Comparison of ENCODE assay signal across 9 mouse cellular contexts in genomic region chr5:135076931-135077505, GRCm38 (mm10). TPM values are rescaled to one million over a fixed set of nuclear protein-coding genes. Genes with fewer than 3 reads are reported as not detected.
DNase-seq lines count a peak whose midpoint lies in the region; ATAC-seq and TF ChIP-seq lines count a peak whose summit lies in the region.
"Had no signal": no experiment of that assay in that cellular context is flagged by ENCODE, and none has a peak within 500 bp of the region (broad histone marks: within the 10 kb centered on the region; RNA-seq: fewer than 3 reads in every experiment).

No protein-coding gene starts in this region.

- peaks cover 45% of the 10 kb centered on the region for H3K27me3 ChIP-seq in E14TG2a.4 (ENCODE audit: insufficient read depth, low read length)
- 0 out of 2 replicates have a peak, but pooled peaks cover 2% of the 10 kb centered on the region for H3K27me3 ChIP-seq in forebrain, embryonic 12.5 days
- H3K27me3 ChIP-seq in liver, embryonic 11.5 days (replicated peaks; ENCODE audit: control insufficient read depth, insufficient read depth, low read length) = peaks cover 7% of the 10 kb centered on the region; the same call in 1 of the 2 replicates
- no peaks in the 10 kb centered on the region; the same call in 1 of the 2 replicates for H3K27me3 ChIP-seq in neural tube, embryonic 12.5 days (replicated peaks)

- H3K4me1 ChIP-seq in E14TG2a.4 (replicated peaks; ENCODE audit: low read depth, low read length) = peaks cover 54% of the 10 kb centered on the region
- H3K4me1 ChIP-seq in forebrain, embryonic 12.5 days = peaks cover 27% of the 10 kb centered on the region
- H3K4me1 ChIP-seq in liver, embryonic 11.5 days (replicated peaks; ENCODE audit: control insufficient read depth, insufficient read depth, low read length) = peaks cover 16% of the 10 kb centered on the region
- H3K4me1 ChIP-seq in neural tube, embryonic 12.5 days = peaks cover 31% of the 10 kb centered on the region

- 15% methylated on average over 14 of the region's 14 CpGs for WGBS in forebrain, embryonic 12.5 days
- whole genome bisulfite sequencing in liver, embryonic 11.5 days = 51% methylated on average over 14 of the region's 14 CpGs
- WGBS in neural tube, embryonic 12.5 days = 22% methylated on average over 14 of the region's 14 CpGs

- H3K4me3 ChIP-seq in E14TG2a.4 (replicated peaks; ENCODE audit: low read length) = peak overlapping the region; percentile 89
- H3K4me3 ChIP-seq in forebrain, embryonic 12.5 days (replicated peaks) = peak overlapping the region; percentile 97
- H3K4me3 ChIP-seq in liver, embryonic 11.5 days (ENCODE audit: low read depth, low read length) = peak overlapping the region; percentile 63
- peak overlapping the region; percentile 92 for H3K4me3 ChIP-seq in neural tube, embryonic 12.5 days

- TF ChIP-seq CTCF in E14TG2a.4 (conservative IDR thresholded peaks at IDR 0.05; ENCODE audit: low read length) = no peak

- DNase-seq in ZHBTc4 (ENCODE audit: low read depth, low spot score) (peak; percentile 61), adipocyte (ENCODE audit: low spot score) (no peak)
- DNase-seq in kidney, adult 8-10 months = peak; percentile 67 to 74
- no peak for DNase-seq in liver, embryonic 11.5 days (ENCODE audit: low spot score)
- DNase-seq in urinary bladder, postnatal 25 days (ENCODE audit: low spot score) = no peak

- H3K9me3 ChIP-seq in E14TG2a.4 (ENCODE audit: low read length) = peaks cover 5% of the 10 kb centered on the region; the same call in 1 of the 2 replicates
- no peaks in the 10 kb centered on the region for H3K9me3 ChIP-seq in forebrain, embryonic 12.5 days
- no peaks in the 10 kb centered on the region for H3K9me3 ChIP-seq in liver, embryonic 11.5 days (ENCODE audit: control insufficient read depth, low read length)
- no peaks in the 10 kb centered on the region for H3K9me3 ChIP-seq in neural tube, embryonic 12.5 days

- no peaks in the 10 kb centered on the region for H3K36me3 ChIP-seq in E14TG2a.4 (ENCODE audit: insufficient read depth, low read length)
- peaks cover 35% of the 10 kb centered on the region for H3K36me3 ChIP-seq in forebrain, embryonic 12.5 days (replicated peaks)
- no peaks in the 10 kb centered on the region for H3K36me3 ChIP-seq in liver, embryonic 11.5 days (ENCODE audit: control insufficient read depth, insufficient read depth, low read length)
- peaks cover 35% of the 10 kb centered on the region for H3K36me3 ChIP-seq in neural tube, embryonic 12.5 days

- H3K9ac ChIP-seq in forebrain, embryonic 12.5 days = peak overlapping the region; percentile 99
- H3K9ac ChIP-seq in liver, embryonic 11.5 days (ENCODE audit: low read depth, low read length) = no peak overlapping the region; the same call in 1 of the 2 replicates
- H3K9ac ChIP-seq in neural tube, embryonic 12.5 days = peak overlapping the region; percentile 99

- H3K27ac ChIP-seq in forebrain, embryonic 12.5 days = peak overlapping the region; percentile 85
- no peak overlapping the region for H3K27ac ChIP-seq in liver, embryonic 11.5 days (ENCODE audit: low read depth, low read length)
- peak overlapping the region; percentile 70; the same call in 1 of the 2 replicates for H3K27ac ChIP-seq in neural tube, embryonic 12.5 days

- peak overlapping the region; percentile 63 for H3K4me2 ChIP-seq in forebrain, embryonic 12.5 days
- H3K4me2 ChIP-seq in liver, embryonic 11.5 days = peak overlapping the region; percentile 86
- H3K4me2 ChIP-seq in neural tube, embryonic 12.5 days (replicated peaks) = peak overlapping the region; percentile 74

- peak; percentile 60 for ATAC-seq in forebrain, embryonic 12.5 days (ENCODE audit: low FRiP score)
- ATAC-seq in liver, embryonic 11.5 days (replicated peaks; ENCODE audit: low FRiP score) = no peak
- peak; percentile 41; the same call in 1 of the 2 replicates for ATAC-seq in neural tube, embryonic 12.5 days (ENCODE audit: low FRiP score, low read depth)

RNA-seq across cellular contexts. Expression of gene Vps37d, which starts 1.0 kb away (rescaled TPM):
- polyA plus RNA-seq in forebrain, embryonic 12.5 days (2016; fragmentation: Nextera tagmentation; extraction: Ambion mirVana) = 21.9 and 23.2 TPM in 2 replicates
- polyA plus RNA-seq in liver, embryonic 11.5 days (2014; fragmentation: Nextera tagmentation; extraction: Ambion mirVana) = 2.6 and 3.0 TPM in 2 replicates
- 37.0 and 37.8 TPM in 2 replicates for polyA plus RNA-seq in neural tube, embryonic 12.5 days (2016; fragmentation: Nextera tagmentation; extraction: Ambion mirVana)
- polyA plus RNA-seq: erythroblast, embryonic 14.5 days had no signal

RNA-seq across cellular contexts. Expression of gene Bud23, which starts 12.3 kb away (rescaled TPM):
- polyA plus RNA-seq in forebrain, embryonic 12.5 days (2016; fragmentation: Nextera tagmentation; extraction: Ambion mirVana) = 111 and 125 TPM in 2 replicates
- 157 and 158 TPM in 2 replicates for polyA plus RNA-seq in liver, embryonic 11.5 days (2014; fragmentation: Nextera tagmentation; extraction: Ambion mirVana)
- polyA plus RNA-seq in neural tube, embryonic 12.5 days (2016; fragmentation: Nextera tagmentation; extraction: Ambion mirVana) = 106 and 112 TPM in 2 replicates

RNA-seq across cellular contexts. Expression of gene Mlxipl, which starts 12.7 kb away (rescaled TPM):
- polyA plus RNA-seq in forebrain, embryonic 12.5 days (2016; fragmentation: Nextera tagmentation; extraction: Ambion mirVana) = 2.7 and 3.1 TPM in 2 replicates
- 18.5 and 18.7 TPM in 2 replicates for polyA plus RNA-seq in liver, embryonic 11.5 days (2014; fragmentation: Nextera tagmentation; extraction: Ambion mirVana)
- 0.58 and 0.66 TPM in 2 replicates for polyA plus RNA-seq in neural tube, embryonic 12.5 days (2016; fragmentation: Nextera tagmentation; extraction: Ambion mirVana)

RNA-seq across cellular contexts. Expression of gene Dnajc30, which starts 13.0 kb away (rescaled TPM):
- 27.9 TPM in 2 replicates for polyA plus RNA-seq in forebrain, embryonic 12.5 days (2016; fragmentation: Nextera tagmentation; extraction: Ambion mirVana)
- 25.1 and 27.2 TPM in 2 replicates for polyA plus RNA-seq in liver, embryonic 11.5 days (2014; fragmentation: Nextera tagmentation; extraction: Ambion mirVana)
- polyA plus RNA-seq in neural tube, embryonic 12.5 days (2016; fragmentation: Nextera tagmentation; extraction: Ambion mirVana) = 30.3 and 32.2 TPM in 2 replicates

RNA-seq across cellular contexts. Expression of gene Stx1a, which starts 53.7 kb away (rescaled TPM):
- polyA plus RNA-seq in forebrain, embryonic 12.5 days (2016; fragmentation: Nextera tagmentation; extraction: Ambion mirVana) = 21.8 and 22.3 TPM in 2 replicates
- 6.2 and 6.4 TPM in 2 replicates for polyA plus RNA-seq in liver, embryonic 11.5 days (2014; fragmentation: Nextera tagmentation; extraction: Ambion mirVana)
- polyA plus RNA-seq in neural tube, embryonic 12.5 days (2016; fragmentation: Nextera tagmentation; extraction: Ambion mirVana) = 41.6 and 54.5 TPM in 2 replicates

Comparison
In these comparisons a context has a peak if more than half of its experiments do, and no peak if none do; other contexts are left out.
1. DNase-seq: peak in ZHBTc4 (single experiment) and kidney, adult 8-10 months (2 of 2); none in liver, embryonic 11.5 days (single experiment), urinary bladder, postnatal 25 days (single experiment) and adipocyte (single experiment).
2. Peak in every context shown above with its lines, with median percentiles within 50 percentile points of each other: H3K4me3 ChIP-seq and H3K4me2 ChIP-seq.